ENCODE assay signal across 8 mouse cellular contexts in the genomic region with DNA sequence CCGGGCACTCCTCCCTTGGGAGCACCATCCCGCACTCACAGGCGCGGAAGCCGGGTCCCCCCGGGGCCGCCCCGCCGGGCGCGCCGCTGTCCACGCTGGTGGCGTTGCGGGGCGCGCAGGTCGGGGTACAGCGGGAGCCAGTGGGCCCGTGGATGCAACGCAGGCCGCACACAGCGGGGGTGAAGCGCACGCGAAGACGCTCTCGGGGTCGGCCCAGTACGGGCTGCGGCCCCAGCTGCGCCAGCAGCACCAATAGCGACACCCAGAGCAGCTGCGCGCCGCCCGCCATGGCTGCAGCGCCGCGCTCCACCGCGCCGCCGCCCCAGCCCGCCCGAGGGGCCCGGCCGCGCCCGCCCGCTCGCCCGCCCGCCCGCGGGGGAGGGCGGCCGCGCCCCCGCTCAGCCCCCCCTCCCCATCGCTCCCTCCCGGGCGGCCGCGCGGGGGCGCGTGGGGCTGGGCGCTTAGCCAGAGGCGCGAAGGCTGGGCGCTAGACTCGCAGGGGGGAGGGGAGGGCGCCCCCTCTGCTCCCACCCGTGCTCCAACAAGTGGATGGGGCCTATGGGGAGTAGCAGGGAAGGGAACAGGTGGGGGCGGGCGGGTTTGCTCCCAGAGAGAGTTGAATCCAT. TPM values are rescaled to one million over a fixed set of nuclear protein-coding genes. Genes with fewer than 3 reads are reported as not detected.
DNase-seq lines count a peak whose midpoint lies in the region; ATAC-seq and TF ChIP-seq lines count a peak whose summit lies in the region.

No protein-coding gene starts in this region.

- in situ Hi-C loops in ES-E14 (cut with MboI; ENCODE audit: low sequenced_read_pairs in 2 of 2, unreplicated experiment in 2 of 2), result no loop called here

- H3K27me3 ChIP-seq in midbrain, embryonic 15.5 days (replicated peaks), result peaks cover 97% of the 10 kb centered on the region

- H3K27ac ChIP-seq in ES-E14 (ENCODE audit: insufficient read depth, low read depth, low read length, poor library complexity, severe bottlenecking), result peak overlapping the region; percentile 91
- H3K27ac ChIP-seq in midbrain, embryonic 15.5 days, result no peak overlapping the region

- DNase-seq in gastrocnemius, postnatal 10 days, result peak; percentile 55
- no peak for DNase-seq in gastrocnemius, adult 8-10 months (ENCODE audit: low spot score in 2 of 2)
- DNase-seq in ES-E14 (ENCODE audit: low read depth, low spot score), result no peak
- peak; percentile 60 to 67 for DNase-seq in heart, adult 18-20 months
- peak; percentile 72 for DNase-seq in kidney, postnatal 10 days
- no peak for DNase-seq in frontal cortex, adult 2 months (ENCODE audit: extremely low spot score in 1 of 2, low spot score in 1 of 2)
- DNase-seq in cerebellum, postnatal 4 days (ENCODE audit: low spot score in 2 of 2), result no peak

- WGBS in midbrain, embryonic 15.5 days, result under 1% methylated on average over 42 of the region's 77 CpGs

- H3K4me3 ChIP-seq in ES-E14 (ENCODE audit: insufficient read depth in 1 of 2, low read depth in 1 of 2, low read length in 2 of 2, poor library complexity in 1 of 2, severe bottlenecking in 1 of 2), result peak overlapping the region; percentile 69 to 76
- peak overlapping the region; percentile 46 for H3K4me3 ChIP-seq in midbrain, embryonic 15.5 days

- no peaks in the 10 kb centered on the region for H3K36me3 ChIP-seq in ES-E14 (ENCODE audit: control insufficient read depth, insufficient read depth, low read length, poor library complexity, severe bottlenecking)
- no peaks in the 10 kb centered on the region for H3K36me3 ChIP-seq in midbrain, embryonic 15.5 days (replicated peaks)

- ATAC-seq in midbrain, embryonic 15.5 days (replicated peaks), result no peak

- H3K9ac ChIP-seq in ES-E14 (ENCODE audit: insufficient read depth, low read depth, low read length, poor library complexity, severe bottlenecking), result peak overlapping the region; percentile 87
- H3K9ac ChIP-seq in midbrain, embryonic 15.5 days, result peak overlapping the region; percentile 52

- peaks cover 9 to 14% of the 10 kb centered on the region in 2 experiments for H3K4me1 ChIP-seq in ES-E14 (ENCODE audit: control insufficient read depth in 2 of 2, insufficient read depth in 2 of 2, low read length in 2 of 2, poor library complexity in 1 of 2)
- H3K4me1 ChIP-seq in midbrain, embryonic 15.5 days, result peaks cover 72% of the 10 kb centered on the region

- no peaks in the 10 kb centered on the region for H3K9me3 ChIP-seq in ES-E14 (ENCODE audit: control insufficient read depth, insufficient read depth, low read depth, low read length)
- no peaks in the 10 kb centered on the region for H3K9me3 ChIP-seq in midbrain, embryonic 15.5 days

- H3K4me2 ChIP-seq in midbrain, embryonic 15.5 days, result peak overlapping the region; percentile 94

TF ChIP-seq in ES-E14, 5 proteins besides CTCF, POLR2A, EP300 and RAD21:
- no peak for TF ChIP-seq ZC3H11A (IDR thresholded peaks at IDR 0.05; ENCODE audit: borderline replicate concordance, low read depth, low read length)
- no peak for TF ChIP-seq CHD2 (IDR thresholded peaks at IDR 0.05; ENCODE audit: low read depth, low read length)
- TF ChIP-seq ZNF384 (IDR thresholded peaks at IDR 0.05; ENCODE audit: low read depth, low read length), result no peak
- no peak for TF ChIP-seq HCFC1 (IDR thresholded peaks at IDR 0.05; ENCODE audit: borderline replicate concordance, insufficient read depth, low read length)
- TF ChIP-seq MAFK (IDR thresholded peaks at IDR 0.05; ENCODE audit: insufficient read depth, low read depth, low read length), result no peak

RNA-seq across cellular contexts. Expression of a gene that starts 4.1 kb away (rescaled TPM):
- 100 to 1,000 TPM; 131 to 165 TPM for total RNA-seq in gastrocnemius, postnatal 10 days (2021)
- total RNA-seq in gastrocnemius, adult 8-10 months (2022), result 10 to 100 TPM; 33.6 to 50.3 (median 43.1) TPM
- total RNA-seq in ES-E14 (2012; rRNA removed), result 65.8 and 114 TPM in 2 replicates
- total RNA-seq in heart, adult 18-20 months (2021), result 100 to 1,000 TPM; 185 to 206 TPM
- polyA plus RNA-seq in midbrain, embryonic 15.5 days (2015; fragmentation: Nextera tagmentation; extraction: Ambion mirVana), result 13.4 and 15.7 TPM in 2 replicates
- polyA plus RNA-seq in frontal cortex, adult 2 months (2012; rRNA removed), result 68.8 and 69.8 TPM in 2 replicates

RNA-seq across cellular contexts. Expression of a gene that starts 22.4 kb away (rescaled TPM):
- total RNA-seq in gastrocnemius, postnatal 10 days (2021), result 1 to 10 TPM; 6.1 to 8.1 TPM
- total RNA-seq in gastrocnemius, adult 8-10 months (2022), result 1 to 10 TPM; 1.8 to 3.9 (median 2.7) TPM
- 28.8 and 45.5 TPM in 2 replicates for total RNA-seq in ES-E14 (2012; rRNA removed)
- 1 to 10 TPM; 5.6 to 6.3 TPM for total RNA-seq in heart, adult 18-20 months (2021)
- polyA plus RNA-seq in midbrain, embryonic 15.5 days (2015; fragmentation: Nextera tagmentation; extraction: Ambion mirVana), result 63.9 and 64.7 TPM in 2 replicates
- polyA plus RNA-seq in frontal cortex, adult 2 months (2012; rRNA removed), result 58.4 and 62.8 TPM in 2 replicates

RNA-seq across cellular contexts. Expression of a gene that starts 23.8 kb away (rescaled TPM):
- not detected for total RNA-seq in gastrocnemius, postnatal 10 days (2021)
- total RNA-seq in gastrocnemius, adult 8-10 months (2022), result under 1 TPM in 1 of 4 experiments, not detected in 3; 0.53 TPM
- total RNA-seq in ES-E14 (2012; rRNA removed), result 1.4 and 1.5 TPM in 2 replicates
- not detected for total RNA-seq in heart, adult 18-20 months (2021)
- polyA plus RNA-seq in midbrain, embryonic 15.5 days (2015; fragmentation: Nextera tagmentation; extraction: Ambion mirVana), result not detected in 2 replicates
- 0.25 TPM in 1 of 2 replicates, not detected in the other for polyA plus RNA-seq in frontal cortex, adult 2 months (2012; rRNA removed)

Comparison
In these comparisons a context has a peak if more than half of its experiments do, and no peak if none do; other contexts are left out.
1. DNase-seq: peak in gastrocnemius, postnatal 10 days (single experiment), heart, adult 18-20 months (2 of 2) and kidney, postnatal 10 days (single experiment); none in gastrocnemius, adult 8-10 months (0 of 2), ES-E14 (single experiment), frontal cortex, adult 2 months (0 of 2) and cerebellum, postnatal 4 days (0 of 2).